Mouse (Mus musculus) intestine, postnatal 0 days (tissue): ENCODE results near the gene Cachd1. TPM values are rescaled to one million over a fixed set of nuclear protein-coding genes. Genes with fewer than 3 reads are reported as not detected.

Experiments used
- ATAC-seq: fragments of 200-750 bp; cut with Nextera tagmentation; 2 replicates; pipeline ENCODE4 v1.8.0; 2017; ENCODE audit warnings: mild to moderate bottlenecking, moderate TSS enrichment, moderate library complexity
- H3K27ac ChIP-seq: fragments of 300-500 bp; sonication (generic); 2 replicates; pipeline ENCODE4 v1.5.1; 2014; ENCODE audit warnings: mild to moderate bottlenecking, low read depth, low read length, moderate library complexity
- H3K27me3 ChIP-seq: fragments of 300-500 bp; sonication (generic); replicated peaks from 2 replicates; pipeline ENCODE4 v1.6.1; 2014; ENCODE audit warnings: low read length, mixed read lengths; ENCODE audit not compliant: control insufficient read depth, insufficient read depth
- H3K36me3 ChIP-seq: fragments of 300-500 bp; sonication (generic); 2 replicates; pipeline ENCODE4 v1.6.1; 2014; ENCODE audit warnings: mild to moderate bottlenecking, moderate library complexity; ENCODE audit not compliant: control insufficient read depth, insufficient read depth
- H3K4me1 ChIP-seq: fragments of 300-500 bp; sonication (generic); replicated peaks from 2 replicates; pipeline ENCODE4 v1.6.1; 2014; ENCODE audit warnings: antibody characterized with exemption, low read length, mixed read lengths; ENCODE audit not compliant: control insufficient read depth, insufficient read depth
- H3K4me2 ChIP-seq: fragments of 300-500 bp; sonication (generic); replicated peaks from 2 replicates; pipeline ENCODE4 v1.6.1; 2014; ENCODE audit warnings: low read depth, mild to moderate bottlenecking, moderate library complexity
- H3K4me3 ChIP-seq: fragments of 300-500 bp; sonication (generic); 2 replicates; pipeline ENCODE4 v1.5.1; 2014; ENCODE audit warnings: low read depth, low read length
- H3K9ac ChIP-seq: fragments of 300-500 bp; sonication (generic); 2 replicates; pipeline ENCODE4 v1.6.1; 2014; ENCODE audit warnings: mild to moderate bottlenecking, low read depth, low read length
- H3K9me3 ChIP-seq: fragments of 300-500 bp; sonication (generic); 2 replicates; pipeline ENCODE4 v1.6.1; 2016; ENCODE audit warnings: mixed run types; ENCODE audit not compliant: control insufficient read depth
- CTCF ChIP-seq: sonication (generic); IDR thresholded peaks from 2 replicates; pipeline ENCODE4 v1.5.1; 2016; ENCODE audit warnings: low read depth, mild to moderate bottlenecking, control low read depth, antibody characterized with exemption, moderate library complexity
- WGBS: fragments of 180-500 bp; shearing (Covaris S2); extraction: QIAGEN DNeasy Blood & Tissue Kit; methylation state at CpG from one replicate; pipeline ENCODE4 v1.1.7; 2014; 5-methylcytosine and 5-hydroxymethylcytosine counted together
- polyA plus RNA-seq: library from polyadenylated mRNA; unstranded; fragments of >200 nt; fragmentation: Nextera tagmentation; extraction: Ambion mirVana; gene quantifications from 2 replicates; pipeline ENCODE4 v1.2.1, GENCODE M21; 2015

Cachd1 gene
- polyA plus RNA-seq, 1 experiment from 2014 or later: 8.2 TPM

GRCm38 (mm10) chr4:100909694-100910340, 133.3 kb downstream of the Cachd1 start:
- Histone ChIP-seq H3K27me3 (no peaks in the 10 kb centered on the region), H3K9me3 (no peaks in the 10 kb centered on the region), H3K4me2 (peak overlapping the region; percentile 35), H3K27ac (peak overlapping the region; percentile 69), H3K9ac (no peak overlapping the region), H3K36me3 (no peaks in the 10 kb centered on the region), H3K4me1 (no peaks in the 10 kb centered on the region; the same call in none of the 2 replicates), H3K4me3 (no peak overlapping the region)
- TF ChIP-seq CTCF: no peak
- peak; percentile 95 for ATAC-seq
- 28% methylated on average over 9 of the region's 9 CpGs for WGBS

GRCm38 (mm10) chr4:100910605-100911330, 134.3 kb downstream of the Cachd1 start:
- no peaks in the 10 kb centered on the region for H3K9me3 ChIP-seq
- peak overlapping the region; percentile 35 for H3K4me2 ChIP-seq
- ATAC-seq: no peak
- H3K9ac ChIP-seq: no peak overlapping the region
- no peak for TF ChIP-seq CTCF
- H3K4me3 ChIP-seq: no peak overlapping the region
- WGBS: 31% methylated on average over 11 of the region's 11 CpGs
- no peaks in the 10 kb centered on the region for H3K36me3 ChIP-seq
- no peaks in the 10 kb centered on the region for H3K27me3 ChIP-seq
- H3K4me1 ChIP-seq: no peaks in the 10 kb centered on the region; the same call in 1 of the 2 replicates
- peak overlapping the region; percentile 69 for H3K27ac ChIP-seq

DNA sequence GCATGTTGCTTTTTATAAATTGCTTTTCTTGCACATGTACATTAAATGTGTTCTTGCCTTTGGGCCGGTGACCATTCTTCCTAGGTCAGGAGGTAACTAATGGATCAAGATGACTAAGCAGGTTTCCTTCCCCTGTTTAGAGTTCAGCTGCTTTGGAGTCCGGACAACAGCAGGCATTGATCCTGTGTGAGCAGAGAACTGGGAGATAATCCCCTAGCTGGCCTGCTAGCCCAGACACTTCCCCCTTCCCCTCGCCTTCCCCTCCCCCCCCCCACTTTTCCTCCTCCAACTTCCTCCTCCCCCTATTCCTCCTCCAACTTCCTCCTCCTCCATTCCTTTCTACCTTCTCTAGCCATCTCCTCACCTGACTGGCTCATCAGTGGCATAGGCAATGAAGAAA, 135.2 kb downstream of the Cachd1 start:
- no peak overlapping the region for H3K9ac ChIP-seq
- H3K27me3 ChIP-seq: no peaks in the 10 kb centered on the region
- no peaks in the 10 kb centered on the region for H3K9me3 ChIP-seq
- no peak overlapping the region for H3K4me3 ChIP-seq
- 26% methylated on average over 3 of the region's 3 CpGs for WGBS
- TF ChIP-seq CTCF: no peak
- ATAC-seq: no peak
- H3K4me2 ChIP-seq: peak overlapping the region; percentile 25
- peak overlapping the region; percentile 55; the same call in 1 of the 2 replicates for H3K27ac ChIP-seq
- no peaks in the 10 kb centered on the region for H3K4me1 ChIP-seq
- no peaks in the 10 kb centered on the region for H3K36me3 ChIP-seq

GRCm38 (mm10) chr4:100913666-100914065, 137.2 kb downstream of the Cachd1 start:
- H3K4me1 ChIP-seq: no peaks in the 10 kb centered on the region; the same call in 1 of the 2 replicates
- no peak overlapping the region for H3K27ac ChIP-seq
- H3K9ac ChIP-seq: no peak overlapping the region
- H3K4me2 ChIP-seq: no peak overlapping the region
- H3K27me3 ChIP-seq: no peaks in the 10 kb centered on the region
- no peak overlapping the region for H3K4me3 ChIP-seq
- TF ChIP-seq CTCF: no peak
- WGBS: 80% methylated on average over 4 of the region's 4 CpGs
- ATAC-seq: no peak
- H3K9me3 ChIP-seq: no peaks in the 10 kb centered on the region
- H3K36me3 ChIP-seq: no peaks in the 10 kb centered on the region

DNA sequence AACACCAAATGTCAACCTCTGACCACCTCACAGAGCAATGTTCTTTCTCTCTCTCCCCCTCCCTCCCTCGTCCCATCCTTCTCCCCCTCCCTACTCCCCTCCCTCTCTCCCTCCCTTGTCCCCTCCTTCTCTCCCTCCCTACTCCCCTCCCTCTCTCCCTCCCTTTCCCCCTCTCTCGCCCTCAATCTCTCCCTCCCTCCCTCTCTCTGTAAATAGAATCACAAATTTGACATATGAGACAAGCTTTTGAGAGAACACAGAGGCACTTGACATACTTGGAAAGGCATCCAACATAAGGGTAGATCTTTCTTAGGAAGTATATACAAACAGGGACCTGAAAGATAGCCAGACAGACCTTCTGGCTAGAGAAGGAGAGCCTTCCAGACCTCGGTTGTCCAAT, 138.1 kb downstream of the Cachd1 start:
- 43% methylated on average over 3 of the region's 3 CpGs for WGBS
- TF ChIP-seq CTCF: no peak
- H3K4me1 ChIP-seq: no peaks in the 10 kb centered on the region; the same call in 1 of the 2 replicates
- H3K9me3 ChIP-seq: no peaks in the 10 kb centered on the region
- no peak for ATAC-seq
- no peak overlapping the region for H3K4me2 ChIP-seq
- H3K27me3 ChIP-seq: no peaks in the 10 kb centered on the region
- no peak overlapping the region for H3K27ac ChIP-seq
- H3K9ac ChIP-seq: no peak overlapping the region
- no peak overlapping the region for H3K4me3 ChIP-seq
- 0 out of 2 replicates have a peak, but pooled peaks cover 5% of the 10 kb centered on the region for H3K36me3 ChIP-seq

DNA sequence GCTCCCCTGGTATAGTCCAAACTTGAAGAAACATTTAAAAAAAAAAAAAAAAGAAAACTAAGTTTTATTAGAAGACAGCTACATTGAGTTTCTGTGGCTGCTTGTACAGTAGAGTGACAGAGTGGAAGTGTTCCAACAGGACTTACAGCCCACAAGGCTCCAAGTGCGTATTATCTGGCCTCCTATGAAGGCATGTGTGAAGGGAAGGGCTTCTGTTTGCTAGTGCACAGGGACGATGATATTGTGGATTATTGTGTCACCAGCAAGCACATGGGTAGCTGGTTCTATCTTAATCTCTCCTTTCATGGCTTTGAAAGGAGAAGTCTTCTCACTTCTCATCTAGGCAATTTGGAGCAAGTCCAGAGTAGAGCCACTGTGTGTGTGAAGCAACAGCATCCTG, 138.6 kb downstream of the Cachd1 start:
- Histone ChIP-seq H3K9ac (no peak overlapping the region), H3K27ac (no peak overlapping the region), H3K36me3 (0 out of 2 replicates have a peak, but pooled peaks cover 5% of the 10 kb centered on the region), H3K27me3 (no peaks in the 10 kb centered on the region), H3K4me2 (no peak overlapping the region), H3K9me3 (no peaks in the 10 kb centered on the region), H3K4me3 (no peak overlapping the region), H3K4me1 (no peaks in the 10 kb centered on the region; the same call in 1 of the 2 replicates)
- WGBS: 57% methylated on average over 2 of the region's 2 CpGs
- TF ChIP-seq CTCF: no peak
- no peak for ATAC-seq
